Mouse (Mus musculus): ENCODE results near the gene Tmem269. TPM values are rescaled to one million over a fixed set of nuclear protein-coding genes. Genes with fewer than 3 reads are reported as not detected.

Tmem269 gene
- polyA plus RNA-seq, 1 experiment, result not detected

DNA sequence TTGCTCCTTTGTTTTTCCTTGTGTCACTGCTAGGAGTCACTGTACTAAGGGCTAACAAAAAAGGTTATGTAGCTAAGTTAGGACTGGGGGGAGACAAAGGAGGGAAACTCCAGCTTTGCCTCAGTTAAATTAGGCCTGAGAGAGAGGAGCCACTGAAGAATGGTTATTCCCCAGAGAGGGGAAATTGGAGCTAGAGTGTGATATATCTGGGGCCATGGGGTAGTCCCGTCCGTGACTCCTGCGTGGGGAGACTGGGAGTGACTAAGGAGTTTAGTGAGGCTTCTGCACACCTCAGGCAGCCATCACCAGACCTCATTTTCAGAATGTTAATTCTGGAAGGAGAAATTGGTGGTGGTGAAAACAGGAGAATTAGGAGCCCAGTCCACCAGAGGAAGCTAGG is 16.3 kb upstream of the Tmem269 start:
- peaks cover under 1% of the 10 kb centered on the region for H3K36me3 ChIP-seq (ENCODE audit: control insufficient read depth, insufficient read depth)
- H3ac ChIP-seq (ENCODE audit: control insufficient read depth, insufficient read length, low read depth), result peak overlapping the region; percentile 45
- no peaks in the 10 kb centered on the region for H3K27me3 ChIP-seq (ENCODE audit: control insufficient read depth, insufficient read depth, insufficient read length)
- H3K79me2 ChIP-seq (ENCODE audit: control insufficient read depth, insufficient read depth), result peaks cover 30% of the 10 kb centered on the region
- H3K79me3 ChIP-seq (ENCODE audit: low read depth), result peaks cover 3% of the 10 kb centered on the region
- TF ChIP-seq MAX (IDR thresholded peaks at IDR 0.05) (no peak), MYOG (IDR thresholded peaks at IDR 0.05; ENCODE audit: control insufficient read depth, extremely low read depth, insufficient read length) (no peak), MYOD1 (IDR thresholded peaks at IDR 0.05; ENCODE audit: control insufficient read depth, insufficient read length, low read depth) (no peak), CTCF (IDR thresholded peaks at IDR 0.05; ENCODE audit: control insufficient read depth, insufficient read depth, insufficient read length) (no peak), USF1 (IDR thresholded peaks at IDR 0.05; ENCODE audit: low read depth) (no peak), FOSL1 (IDR thresholded peaks at IDR 0.05; ENCODE audit: insufficient read depth, low read length, poor library complexity, severe bottlenecking) (no peak), CEBPB (IDR thresholded peaks at IDR 0.05; ENCODE audit: low read depth) (no peak)
- H3K4me3 ChIP-seq (ENCODE audit: insufficient read depth, poor library complexity, severe bottlenecking), result no peak overlapping the region

DNA sequence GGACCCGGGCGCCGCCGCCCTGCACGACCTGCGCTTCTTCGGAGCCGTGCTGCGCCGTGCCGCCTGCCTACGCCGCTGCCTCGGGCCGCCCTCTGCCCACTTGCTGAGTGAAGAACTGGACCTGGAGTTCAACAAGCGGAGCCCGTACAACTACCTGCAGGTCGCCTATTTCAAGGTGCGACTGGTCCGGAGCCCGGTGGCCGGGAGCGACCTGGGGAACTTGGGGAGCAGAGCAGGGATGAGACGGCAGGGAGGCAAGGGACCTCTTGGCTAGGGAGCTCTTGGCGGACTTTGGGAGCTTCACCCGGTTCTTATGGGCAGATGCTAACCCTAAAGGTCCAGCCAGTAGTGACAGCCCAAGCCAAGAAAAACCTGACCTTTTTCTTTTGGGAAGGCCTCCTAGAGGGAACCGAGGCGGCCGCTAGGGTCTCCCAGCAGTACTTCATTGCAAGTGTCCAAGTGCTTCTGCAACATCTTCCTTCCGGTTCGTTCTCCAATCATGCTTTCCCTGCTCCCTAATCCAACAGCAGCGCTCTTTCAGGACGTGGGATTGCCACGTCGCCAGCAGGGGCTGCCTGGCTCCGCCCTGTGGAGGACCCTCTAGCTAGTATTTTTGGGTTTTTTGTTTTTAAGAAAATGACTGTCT is 15.4 kb upstream of the Tmem269 start:
- H3ac ChIP-seq (ENCODE audit: control insufficient read depth, insufficient read length, low read depth), result peak overlapping the region; percentile 87
- H3K4me3 ChIP-seq (ENCODE audit: insufficient read depth, poor library complexity, severe bottlenecking), result peak overlapping the region; percentile 71
- no peaks in the 10 kb centered on the region for H3K36me3 ChIP-seq (ENCODE audit: control insufficient read depth, insufficient read depth)
- no peaks in the 10 kb centered on the region for H3K27me3 ChIP-seq (ENCODE audit: control insufficient read depth, insufficient read depth, insufficient read length)
- H3K79me2 ChIP-seq (ENCODE audit: control insufficient read depth, insufficient read depth), result peaks cover 30% of the 10 kb centered on the region
- peaks cover 3% of the 10 kb centered on the region for H3K79me3 ChIP-seq (ENCODE audit: low read depth)
- TF ChIP-seq FOSL1 (IDR thresholded peaks at IDR 0.05; ENCODE audit: insufficient read depth, low read length, poor library complexity, severe bottlenecking) (no peak), CEBPB (IDR thresholded peaks at IDR 0.05; ENCODE audit: low read depth) (no peak), MYOG (IDR thresholded peaks at IDR 0.05; ENCODE audit: control insufficient read depth, extremely low read depth, insufficient read length) (no peak), CTCF (IDR thresholded peaks at IDR 0.05; ENCODE audit: control insufficient read depth, insufficient read depth, insufficient read length) (no peak), MAX (IDR thresholded peaks at IDR 0.05) (peak; percentile 15), USF1 (IDR thresholded peaks at IDR 0.05; ENCODE audit: low read depth) (no peak)

DNA sequence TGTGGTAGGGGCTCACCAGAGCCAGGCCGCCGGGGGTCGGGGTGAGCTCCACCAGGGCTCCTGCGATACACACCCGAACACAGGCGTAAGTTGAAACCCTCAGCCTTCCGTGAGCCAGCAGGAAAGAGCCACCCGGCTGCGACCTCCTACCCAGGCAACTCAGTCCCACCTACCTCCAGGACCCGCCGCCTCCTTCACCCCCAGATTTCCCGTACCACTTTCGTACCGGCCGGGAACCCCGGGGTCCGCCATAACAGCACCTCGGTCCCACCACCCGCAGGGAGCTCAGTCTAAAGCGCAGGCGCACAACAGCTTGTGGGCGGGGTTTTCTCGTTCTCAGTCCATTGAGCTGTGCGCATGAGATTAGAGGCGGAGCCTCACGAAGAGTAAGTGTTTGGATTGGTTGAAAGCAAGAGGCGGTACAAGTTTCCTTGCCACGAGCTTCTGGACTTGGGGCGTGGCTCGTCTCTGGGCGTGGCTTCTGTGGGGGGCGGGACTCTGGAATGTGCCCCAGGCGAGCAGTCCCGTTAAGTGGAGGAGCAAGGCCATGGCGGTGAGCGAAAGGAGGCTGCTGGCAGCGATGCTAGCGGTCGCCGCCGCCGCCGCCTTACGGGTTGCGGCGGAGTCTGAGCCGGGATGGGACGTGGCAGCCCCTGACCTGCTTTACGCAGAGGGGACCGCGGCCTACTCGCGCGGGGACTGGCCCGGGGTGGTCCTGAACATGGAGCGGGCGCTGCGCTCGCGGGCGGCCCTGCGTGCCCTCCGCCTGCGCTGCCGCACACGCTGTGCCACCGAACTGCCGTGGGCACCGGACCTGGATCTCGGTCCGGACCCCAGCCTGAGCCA is 14.6 kb upstream of the Tmem269 start, which contains the start of the genes AU022252 and P3h1:
Gene AU022252 (minus strand): TSS at position 303 of the 846 bp plus-strand sequence.
Gene P3h1 (plus strand): TSS at position 506 of the 846 bp plus-strand sequence.
- Histone ChIP-seq H3K79me3 (ENCODE audit: low read depth) (peaks cover 3% of the 10 kb centered on the region), H3K4me3 (ENCODE audit: insufficient read depth, poor library complexity, severe bottlenecking) (peak within 1 kb of the TSS; percentile 91), H3K36me3 (ENCODE audit: control insufficient read depth, insufficient read depth) (peaks cover 4% of the 10 kb centered on the region), H3K27me3 (ENCODE audit: control insufficient read depth, insufficient read depth, insufficient read length) (no peaks in the 10 kb centered on the region), H3K79me2 (ENCODE audit: control insufficient read depth, insufficient read depth) (peaks cover 30% of the 10 kb centered on the region), H3ac (ENCODE audit: control insufficient read depth, insufficient read length, low read depth) (peak within 1 kb of the TSS; percentile 94)
- no peak for TF ChIP-seq CEBPB (IDR thresholded peaks at IDR 0.05; ENCODE audit: low read depth)
- no peak for TF ChIP-seq MAX (IDR thresholded peaks at IDR 0.05)
- TF ChIP-seq FOSL1 (IDR thresholded peaks at IDR 0.05; ENCODE audit: insufficient read depth, low read length, poor library complexity, severe bottlenecking), result no peak
- TF ChIP-seq MYOD1 (IDR thresholded peaks at IDR 0.05; ENCODE audit: control insufficient read depth, insufficient read length, low read depth), result no peak
- no peak for TF ChIP-seq CTCF (IDR thresholded peaks at IDR 0.05; ENCODE audit: control insufficient read depth, insufficient read depth, insufficient read length)
- TF ChIP-seq USF1 (IDR thresholded peaks at IDR 0.05; ENCODE audit: low read depth), result no peak
- no peak for TF ChIP-seq MYOG (IDR thresholded peaks at IDR 0.05; ENCODE audit: control insufficient read depth, extremely low read depth, insufficient read length)

DNA sequence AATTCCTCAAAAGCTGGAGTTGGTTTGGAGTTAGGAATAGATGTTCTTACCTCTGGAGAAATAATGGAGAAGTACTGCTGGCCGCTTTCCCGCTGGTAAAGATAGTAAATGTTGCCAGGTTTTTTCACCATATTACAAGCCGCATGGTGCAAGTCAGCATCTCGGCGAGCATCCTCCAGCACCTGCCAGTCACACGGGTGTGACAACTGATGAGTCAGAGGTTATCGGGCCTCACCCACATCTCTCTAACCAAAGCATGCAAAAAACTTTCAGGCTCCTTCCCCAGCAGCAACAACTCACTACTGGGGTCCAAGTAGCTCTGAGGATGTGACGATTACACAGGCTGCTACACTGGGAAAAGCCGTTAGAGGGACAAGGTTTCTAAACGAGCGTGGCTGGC is 8.7 kb upstream of the Tmem269 start:
- H3ac ChIP-seq (ENCODE audit: control insufficient read depth, insufficient read length, low read depth), result no peak overlapping the region
- peaks cover 27% of the 10 kb centered on the region for H3K36me3 ChIP-seq (ENCODE audit: control insufficient read depth, insufficient read depth)
- H3K27me3 ChIP-seq (ENCODE audit: control insufficient read depth, insufficient read depth, insufficient read length), result no peaks in the 10 kb centered on the region
- no peak overlapping the region for H3K4me3 ChIP-seq (ENCODE audit: insufficient read depth, poor library complexity, severe bottlenecking)
- TF ChIP-seq CTCF (IDR thresholded peaks at IDR 0.05; ENCODE audit: control insufficient read depth, insufficient read depth, insufficient read length), result no peak
- TF ChIP-seq MYOG (IDR thresholded peaks at IDR 0.05; ENCODE audit: control insufficient read depth, extremely low read depth, insufficient read length), result no peak
- TF ChIP-seq CEBPB (IDR thresholded peaks at IDR 0.05; ENCODE audit: low read depth), result no peak
- no peak for TF ChIP-seq FOSL1 (IDR thresholded peaks at IDR 0.05; ENCODE audit: insufficient read depth, low read length, poor library complexity, severe bottlenecking)
- TF ChIP-seq MYOD1 (IDR thresholded peaks at IDR 0.05; ENCODE audit: control insufficient read depth, insufficient read length, low read depth), result peak; percentile 7
- peaks cover 6% of the 10 kb centered on the region for H3K79me2 ChIP-seq (ENCODE audit: control insufficient read depth, insufficient read depth)
- H3K79me3 ChIP-seq (ENCODE audit: low read depth), result no peaks in the 10 kb centered on the region

DNA sequence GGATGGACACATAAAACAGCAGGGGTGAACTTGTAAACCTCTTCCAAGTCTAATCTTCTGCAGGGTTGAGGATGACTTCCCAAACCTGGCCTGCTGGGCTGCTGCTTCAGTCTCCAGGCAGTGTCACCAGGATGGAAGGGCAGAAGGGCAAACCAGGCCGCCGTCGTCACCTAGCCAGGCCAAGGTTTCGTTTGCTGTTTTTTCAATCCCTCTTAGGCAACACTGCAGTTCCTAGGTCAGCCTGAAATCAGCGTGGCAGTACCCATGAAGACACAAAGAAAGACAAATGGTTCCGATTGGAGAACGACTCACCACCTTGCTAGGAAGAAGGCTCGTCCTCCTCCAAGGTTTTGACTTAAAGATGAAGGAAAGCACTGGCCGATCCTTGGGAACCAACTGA is 7.7 kb upstream of the Tmem269 start:
- no peak for TF ChIP-seq MYOD1 (IDR thresholded peaks at IDR 0.05; ENCODE audit: control insufficient read depth, insufficient read length, low read depth)
- no peak for TF ChIP-seq CTCF (IDR thresholded peaks at IDR 0.05; ENCODE audit: control insufficient read depth, insufficient read depth, insufficient read length)
- TF ChIP-seq FOSL1 (IDR thresholded peaks at IDR 0.05; ENCODE audit: insufficient read depth, low read length, poor library complexity, severe bottlenecking), result no peak
- H3K79me3 ChIP-seq (ENCODE audit: low read depth), result no peaks in the 10 kb centered on the region
- no peak overlapping the region for H3K4me3 ChIP-seq (ENCODE audit: insufficient read depth, poor library complexity, severe bottlenecking)
- H3ac ChIP-seq (ENCODE audit: control insufficient read depth, insufficient read length, low read depth), result no peak overlapping the region
- H3K27me3 ChIP-seq (ENCODE audit: control insufficient read depth, insufficient read depth, insufficient read length), result no peaks in the 10 kb centered on the region
- H3K36me3 ChIP-seq (ENCODE audit: control insufficient read depth, insufficient read depth), result peaks cover 27% of the 10 kb centered on the region
- H3K79me2 ChIP-seq (ENCODE audit: control insufficient read depth, insufficient read depth), result no peaks in the 10 kb centered on the region
